Mouse (Mus musculus) retina, postnatal 1 day (tissue): ENCODE data around the gene Lbx1.

Experiments
- DNase-seq: peaks from one replicate; pipeline ENCODE4 v3.0.0-alpha.2; 2012

Lbx1 gene

GRCm38 (mm10) chr19:45233496-45234127, 2.0 kb downstream of the Lbx1 start:
- DNase-seq = no peak

GRCm38 (mm10) chr19:45232443-45233410, 2.9 kb downstream of the Lbx1 start:
- DNase-seq = peak; percentile 34

GRCm38 (mm10) chr19:45232036-45232410, 3.6 kb downstream of the Lbx1 start:
- DNase-seq = peak; percentile 38

- DNase-seq = peak; percentile 47
Observed at GRCm38 (mm10) chr19:45231383-45232035, 4.1 kb downstream of the Lbx1 start.

- DNase-seq = peak; percentile 48
Observed at GRCm38 (mm10) chr19:45230848-45231382, 4.7 kb downstream of the Lbx1 start.

GRCm38 (mm10) chr19:45230201-45230611, 5.4 kb downstream of the Lbx1 start:
- DNase-seq = peak; percentile 40

GRCm38 (mm10) chr19:45229378-45230135, 6.1 kb downstream of the Lbx1 start:
- DNase-seq = no peak

- DNase-seq = no peak
Observed at GRCm38 (mm10) chr19:45228781-45229180, 6.8 kb downstream of the Lbx1 start.

- DNase-seq = no peak
Observed at GRCm38 (mm10) chr19:45228097-45228496, 7.5 kb downstream of the Lbx1 start.

- no peak for DNase-seq
Observed at GRCm38 (mm10) chr19:45227671-45228070, 7.9 kb downstream of the Lbx1 start.

- no peak for DNase-seq
Observed at GRCm38 (mm10) chr19:45227049-45227448, 8.6 kb downstream of the Lbx1 start.

GRCm38 (mm10) chr19:45226246-45226645, 9.4 kb downstream of the Lbx1 start:
- no peak for DNase-seq

GRCm38 (mm10) chr19:45225130-45225529, 10.5 kb downstream of the Lbx1 start:
- no peak for DNase-seq

GRCm38 (mm10) chr19:45224286-45224559, 11.4 kb downstream of the Lbx1 start:
- no peak for DNase-seq

GRCm38 (mm10) chr19:45223413-45224285, 12.0 kb downstream of the Lbx1 start:
- DNase-seq = peak; percentile 67

- peak; percentile 40 for DNase-seq
Observed at GRCm38 (mm10) chr19:45222141-45222782, 13.3 kb downstream of the Lbx1 start.

GRCm38 (mm10) chr19:45221458-45221783, 14.2 kb downstream of the Lbx1 start:
- DNase-seq = no peak

- DNase-seq = peak; percentile 87
Observed at GRCm38 (mm10) chr19:45220593-45221457, 14.8 kb downstream of the Lbx1 start.

GRCm38 (mm10) chr19:45216240-45216639, 19.4 kb downstream of the Lbx1 start:
- DNase-seq = peak; percentile 82

- no peak for DNase-seq
Observed at GRCm38 (mm10) chr19:45215431-45215830, 20.2 kb downstream of the Lbx1 start.
